Mouse (Mus musculus) layer of hippocampus, postnatal 10 days (tissue): Measurements from ENCODE around the gene Kremen1. TPM values are rescaled to one million over a fixed set of nuclear protein-coding genes. Genes with fewer than 3 reads are reported as not detected.

Experiments
- DNase-seq, 2 experiments: peaks; one replicate each; pipeline ENCODE4 v3.0.0; 2021; ENCODE audit warnings: low spot score in 2 of 2
- long read RNA-seq: library from polyadenylated mRNA; stranded (forward); transcript quantifications from one replicate; pipeline ENCODE4 v2.0.0, GENCODE M21; 2023
- total RNA-seq, 2 experiments: library from RNA; stranded (reverse); gene quantifications; 2 replicates each; pipeline ENCODE4 v1.2.3; 2021

Gene Kremen1
- 10 to 100 TPM; 10.8 to 11.0 TPM for total RNA-seq
- long read RNA-seq, partial matches to known transcripts: 1 of 4 reads
- long read RNA-seq, other reads (novel, unspliced or antisense): 3 of 4 reads

- DNase-seq: peak; percentile 85 to 93
Observed at GRCm38 (mm10) chr11:5261508-5262392, at the start of gene Kremen1. Kremen1 (minus strand) TSS chr11:5261558.

GRCm38 (mm10) chr11:5307024-5307905 is 45.9 kb upstream of the Kremen1 start:
- no peak for DNase-seq

- no peak for DNase-seq
Observed at GRCm38 (mm10) chr11:5306017-5306416, 44.7 kb upstream of the Kremen1 start.

GRCm38 (mm10) chr11:5304526-5304925 is 43.2 kb upstream of the Kremen1 start:
- DNase-seq: no peak

DNA sequence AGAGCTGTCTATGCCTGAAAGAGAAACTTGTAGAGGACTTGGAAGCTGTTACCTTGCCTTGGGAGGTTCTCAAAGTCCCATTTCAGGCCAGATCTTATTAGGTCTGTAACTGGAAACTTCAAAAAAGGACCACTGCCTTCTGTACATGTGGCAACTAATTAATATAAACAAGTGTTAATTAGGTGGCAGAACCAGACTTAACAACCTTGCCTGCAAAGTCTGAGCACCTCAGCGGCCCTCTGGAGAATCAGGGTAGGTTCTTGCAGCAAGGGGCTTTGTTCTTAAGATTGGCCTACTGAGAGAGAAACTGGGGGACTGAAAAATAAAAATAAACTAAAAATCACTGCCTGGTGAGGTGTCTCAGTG is 36.6 kb upstream of the Kremen1 start:
- DNase-seq: no peak

DNA sequence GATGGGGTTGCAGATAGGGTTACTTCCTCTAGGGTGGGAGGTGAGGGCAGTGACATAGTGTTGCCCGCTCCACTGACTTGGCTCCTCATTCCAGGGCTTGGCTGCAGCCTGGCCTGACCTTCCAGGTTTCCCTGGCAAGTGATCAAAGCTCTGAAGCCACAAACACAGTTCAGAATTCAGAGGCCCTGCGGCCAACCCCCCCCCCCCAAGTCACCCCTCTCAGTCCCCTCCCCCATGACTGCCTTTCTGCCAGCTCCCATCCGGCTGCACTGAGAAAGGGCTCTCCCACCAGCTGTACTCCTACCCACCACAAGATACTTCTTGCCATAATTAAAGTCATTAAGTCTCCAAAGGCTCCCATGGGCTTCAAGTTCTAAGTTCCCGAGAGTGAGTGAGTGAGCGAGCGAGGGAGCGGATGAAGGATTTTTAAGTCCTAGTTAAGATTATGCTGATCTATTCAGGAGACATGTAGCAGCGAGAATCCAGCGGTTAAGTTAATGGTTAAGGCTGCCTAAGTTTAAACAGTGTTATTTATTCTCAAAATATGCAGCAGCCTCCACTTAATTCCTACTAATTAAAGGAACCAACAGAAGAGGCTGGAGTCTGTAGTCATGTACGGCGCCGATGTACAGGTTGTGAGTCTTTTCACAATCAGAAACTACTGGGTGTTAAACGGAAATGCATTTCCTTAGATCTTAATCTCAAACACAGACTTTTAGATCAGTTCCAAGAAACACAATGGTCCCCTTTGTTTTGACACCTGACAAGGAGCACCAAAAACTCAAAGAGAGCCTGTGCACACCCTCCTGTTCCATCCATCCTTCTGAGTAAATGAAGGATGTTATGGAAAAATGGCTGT is 36.0 kb upstream of the Kremen1 start:
- peak; percentile 22 to 31 for DNase-seq

GRCm38 (mm10) chr11:5296576-5297115 is 35.3 kb upstream of the Kremen1 start:
- DNase-seq: no peak

GRCm38 (mm10) chr11:5294805-5295204 is 33.4 kb upstream of the Kremen1 start:
- no peak for DNase-seq

- DNase-seq: peak; percentile 79 to 82
Observed at GRCm38 (mm10) chr11:5290691-5291090, 29.3 kb upstream of the Kremen1 start.

DNA sequence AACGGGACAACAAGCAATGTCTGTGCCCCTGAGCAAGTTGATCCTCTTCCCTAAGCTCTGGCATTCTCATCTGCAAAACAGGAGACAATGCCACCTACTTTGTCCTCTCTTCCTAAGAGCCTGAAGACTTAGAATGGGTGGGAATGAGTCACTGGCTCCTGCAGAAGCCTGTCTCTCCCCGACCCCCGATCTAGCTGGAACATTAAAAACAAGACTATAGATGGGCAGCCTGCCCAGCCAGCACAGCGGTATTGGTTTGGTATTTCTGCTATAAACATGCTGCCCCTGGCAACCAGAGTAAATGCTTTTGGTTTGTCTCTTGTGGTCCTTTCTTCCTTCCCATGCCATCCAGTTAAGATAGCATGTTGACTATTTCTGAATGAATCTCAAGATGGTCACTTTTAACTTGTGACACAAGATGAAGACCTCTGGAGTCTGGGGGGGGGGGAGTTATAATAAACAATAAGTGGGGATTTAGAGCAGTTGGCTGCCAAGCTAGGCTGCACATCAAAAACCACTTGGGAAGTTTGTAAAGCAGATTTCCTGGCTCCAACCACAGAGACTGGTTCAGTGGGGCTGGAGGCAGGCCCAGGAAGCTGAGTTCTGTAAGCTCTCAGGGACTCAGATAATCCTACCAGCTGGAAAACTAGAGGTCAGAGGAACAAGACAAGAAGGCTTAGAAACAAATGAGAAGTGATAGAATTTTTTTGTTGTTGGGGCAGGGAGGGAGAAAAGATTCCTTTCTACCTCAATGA is 28.6 kb upstream of the Kremen1 start:
- no peak for DNase-seq

DNA sequence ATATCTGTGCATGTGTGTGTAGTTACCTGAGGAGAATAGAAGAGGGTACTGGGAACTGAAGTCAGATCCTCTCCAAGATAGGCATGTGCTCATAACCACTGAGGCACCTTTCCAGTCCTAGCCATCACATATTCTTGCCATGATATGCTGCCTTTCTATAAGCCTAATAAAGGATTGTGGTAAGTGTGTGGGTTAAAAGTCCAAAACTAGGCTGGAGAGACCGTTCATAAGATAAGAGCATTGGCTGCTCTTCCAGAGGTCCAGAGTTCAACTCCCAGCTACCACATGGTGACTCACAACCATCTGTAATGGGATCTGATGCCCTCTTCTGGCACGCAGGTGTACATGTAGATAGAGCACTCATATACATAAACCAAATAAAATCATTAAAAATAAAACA is 22.6 kb upstream of the Kremen1 start:
- no peak for DNase-seq

- DNase-seq: peak; percentile 35 to 39
Observed at GRCm38 (mm10) chr11:5280932-5281331, 19.6 kb upstream of the Kremen1 start.

- no peak for DNase-seq
Observed at GRCm38 (mm10) chr11:5278463-5278862, 17.1 kb upstream of the Kremen1 start.

DNA sequence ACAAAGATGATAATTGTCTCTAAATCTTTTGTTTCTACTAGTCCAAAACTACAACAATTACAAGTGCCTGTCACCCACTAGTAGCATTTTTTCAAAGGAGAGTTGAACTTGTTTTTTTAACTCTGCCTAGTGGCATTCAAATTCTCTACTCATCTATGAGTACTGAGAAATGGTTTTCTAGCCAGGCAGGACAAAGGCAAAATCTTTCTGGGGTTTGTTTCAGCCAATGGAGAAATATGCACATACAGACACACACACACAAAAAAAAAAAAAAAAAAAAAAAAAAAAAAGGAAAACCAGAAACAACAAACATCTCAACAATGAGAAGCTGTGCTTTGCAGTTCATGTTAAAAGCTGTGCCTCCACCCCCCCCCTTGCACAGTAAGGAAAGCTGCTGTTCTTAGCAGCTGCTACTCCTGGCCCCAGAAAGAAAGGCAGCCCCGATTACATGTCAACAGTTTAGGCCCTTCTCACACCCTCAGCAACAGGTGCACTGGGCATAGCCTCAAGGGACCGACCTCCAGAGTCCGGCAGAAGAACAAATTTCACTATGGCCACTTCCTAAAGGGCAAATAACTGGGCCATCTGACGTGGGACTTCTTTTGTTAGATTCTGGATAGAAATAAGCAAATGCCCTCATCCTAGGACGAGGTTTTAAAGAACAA is 16.1 kb upstream of the Kremen1 start:
- no peak for DNase-seq

DNA sequence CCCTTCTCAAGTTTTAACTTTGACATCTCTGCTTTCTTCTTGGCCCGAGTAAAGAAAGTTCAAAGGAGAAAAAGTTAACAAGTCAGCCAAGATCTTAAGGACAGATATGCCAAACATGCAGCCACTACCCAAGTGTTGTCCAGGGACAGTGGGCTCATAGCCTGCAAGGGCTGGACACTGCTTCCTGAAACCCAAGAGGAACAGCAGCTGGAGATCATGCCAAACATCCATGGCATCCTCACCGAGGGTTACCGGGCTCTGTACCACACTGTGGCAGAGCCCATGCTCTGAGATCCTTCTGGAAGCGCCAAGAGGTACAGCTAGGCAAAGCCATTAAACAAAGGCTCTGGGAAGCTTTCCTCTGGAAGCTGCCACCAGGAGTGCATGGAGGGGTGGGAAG is 13.9 kb upstream of the Kremen1 start:
- no peak for DNase-seq

- DNase-seq: no peak
Observed at GRCm38 (mm10) chr11:5272536-5273234, 11.3 kb upstream of the Kremen1 start.

- DNase-seq: no peak
Observed at GRCm38 (mm10) chr11:5272066-5272360, 10.7 kb upstream of the Kremen1 start.

GRCm38 (mm10) chr11:5271274-5272065 is 10.1 kb upstream of the Kremen1 start:
- DNase-seq: peak; percentile 18 to 22
